Mouse (Mus musculus): ENCODE measurements around the gene Abraxas1. TPM values are rescaled to one million over a fixed set of nuclear protein-coding genes. Genes with fewer than 3 reads are reported as not detected.

Abraxas1 gene
- polyA plus RNA-seq, 1 experiment from 2014 or later: 14.9 TPM

DNA sequence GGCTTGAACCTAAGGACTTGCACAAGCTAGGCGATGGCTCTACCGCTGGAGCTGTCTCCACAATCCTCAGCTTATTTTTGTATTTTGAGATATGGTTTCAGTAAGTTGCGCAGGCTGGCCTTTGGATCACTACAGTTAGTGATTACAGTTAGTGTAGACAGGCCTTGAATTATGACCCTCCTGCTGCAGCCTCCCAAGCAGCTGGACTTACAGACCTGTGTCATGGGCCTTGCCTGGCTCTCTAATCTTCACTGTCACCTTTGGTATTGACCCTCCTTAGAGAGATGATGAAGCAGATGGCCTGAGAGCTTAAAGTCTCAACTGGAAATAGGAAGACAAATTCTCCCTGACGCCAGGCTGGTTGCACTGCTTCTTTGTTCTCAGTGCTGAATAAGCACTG is 33.2 kb upstream of the Abraxas1 start:
- Histone ChIP-seq H3K27me3 (ENCODE audit: control insufficient read depth, insufficient read depth, low read length) (0 out of 2 replicates have a peak, but pooled peaks cover 4% of the 10 kb centered on the region), H3K36me3 (replicated peaks; ENCODE audit: control insufficient read depth, insufficient read depth) (no peaks in the 10 kb centered on the region), H3K4me2 (replicated peaks) (no peak overlapping the region), H3K4me1 (replicated peaks; ENCODE audit: control insufficient read depth, insufficient read depth, low read length) (no peaks in the 10 kb centered on the region), H3K9ac (no peak overlapping the region), H3K4me3 (replicated peaks; ENCODE audit: low read length) (no peak overlapping the region), H3K27ac (no peak overlapping the region), H3K9me3 (ENCODE audit: control insufficient read depth, low read length) (no peaks in the 10 kb centered on the region)
- 89% methylated on average over 4 of the region's 4 CpGs for WGBS
- no peak for ATAC-seq (ENCODE audit: low FRiP score)
- DNase-seq (ENCODE audit: low spot score): no peak

DNA sequence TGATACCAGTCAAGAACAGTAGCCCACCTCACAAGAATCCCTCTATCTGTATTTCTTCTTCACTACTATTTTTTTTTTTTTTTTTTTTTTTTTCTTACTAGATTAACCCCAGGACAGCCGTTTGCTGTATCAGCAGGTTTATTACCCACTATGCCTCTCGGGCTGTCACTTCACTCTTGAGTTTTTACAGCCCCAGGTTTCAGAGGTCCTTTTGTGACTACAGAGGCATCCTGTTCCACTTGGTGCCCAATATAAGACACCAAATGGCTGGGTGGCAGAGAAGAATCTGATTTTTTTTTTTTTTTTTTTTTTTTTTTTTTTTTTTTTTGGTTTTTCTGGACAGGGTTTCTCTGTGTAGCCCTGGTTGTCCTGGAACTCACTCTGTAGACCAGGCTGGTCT is 26.4 kb upstream of the Abraxas1 start:
- DNase-seq (ENCODE audit: low spot score): no peak
- Histone ChIP-seq H3K27me3 (ENCODE audit: control insufficient read depth, insufficient read depth, low read length) (peaks cover 64% of the 10 kb centered on the region), H3K4me3 (replicated peaks; ENCODE audit: low read length) (peak overlapping the region; percentile 42), H3K36me3 (replicated peaks; ENCODE audit: control insufficient read depth, insufficient read depth) (no peaks in the 10 kb centered on the region), H3K9ac (peak overlapping the region; percentile 47; the same call in 1 of the 2 replicates), H3K27ac (no peak overlapping the region), H3K4me1 (replicated peaks; ENCODE audit: control insufficient read depth, insufficient read depth, low read length) (peaks cover 14% of the 10 kb centered on the region), H3K4me2 (replicated peaks) (peak overlapping the region; percentile 82), H3K9me3 (ENCODE audit: control insufficient read depth, low read length) (0 out of 2 replicates have a peak, but pooled peaks cover 1% of the 10 kb centered on the region)
- no peak for ATAC-seq (ENCODE audit: low FRiP score)
- WGBS: 17% methylated on average over 2 of the region's 2 CpGs

DNA sequence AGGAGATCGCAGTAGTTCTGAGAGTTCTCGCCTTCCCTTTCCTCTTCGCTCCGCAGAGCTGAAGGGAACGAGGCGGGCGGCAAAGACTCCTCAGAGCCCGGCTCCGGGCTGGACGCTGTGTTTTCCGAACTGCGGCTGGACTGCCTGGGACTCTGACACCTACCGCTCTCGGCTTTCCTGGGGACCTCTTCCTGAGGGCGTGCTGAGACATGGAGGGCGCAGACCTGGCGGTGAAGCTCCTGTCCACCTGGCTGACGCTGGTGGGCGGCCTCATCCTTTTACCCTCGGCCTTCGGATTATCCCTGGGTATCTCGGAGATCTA is 25.8 kb upstream of the Abraxas1 start:
- Histone ChIP-seq H3K9me3 (ENCODE audit: control insufficient read depth, low read length) (0 out of 2 replicates have a peak, but pooled peaks cover 7% of the 10 kb centered on the region), H3K4me2 (replicated peaks) (peak overlapping the region; percentile 82), H3K27ac (no peak overlapping the region), H3K9ac (peak overlapping the region; percentile 47), H3K36me3 (replicated peaks; ENCODE audit: control insufficient read depth, insufficient read depth) (no peaks in the 10 kb centered on the region), H3K4me3 (replicated peaks; ENCODE audit: low read length) (peak overlapping the region; percentile 42), H3K4me1 (replicated peaks; ENCODE audit: control insufficient read depth, insufficient read depth, low read length) (peaks cover 14% of the 10 kb centered on the region), H3K27me3 (ENCODE audit: control insufficient read depth, insufficient read depth, low read length) (peaks cover 64% of the 10 kb centered on the region)
- under 1% methylated on average over 22 of the region's 22 CpGs for WGBS
- DNase-seq (ENCODE audit: low spot score): no peak
- no peak for ATAC-seq (ENCODE audit: low FRiP score)

DNA sequence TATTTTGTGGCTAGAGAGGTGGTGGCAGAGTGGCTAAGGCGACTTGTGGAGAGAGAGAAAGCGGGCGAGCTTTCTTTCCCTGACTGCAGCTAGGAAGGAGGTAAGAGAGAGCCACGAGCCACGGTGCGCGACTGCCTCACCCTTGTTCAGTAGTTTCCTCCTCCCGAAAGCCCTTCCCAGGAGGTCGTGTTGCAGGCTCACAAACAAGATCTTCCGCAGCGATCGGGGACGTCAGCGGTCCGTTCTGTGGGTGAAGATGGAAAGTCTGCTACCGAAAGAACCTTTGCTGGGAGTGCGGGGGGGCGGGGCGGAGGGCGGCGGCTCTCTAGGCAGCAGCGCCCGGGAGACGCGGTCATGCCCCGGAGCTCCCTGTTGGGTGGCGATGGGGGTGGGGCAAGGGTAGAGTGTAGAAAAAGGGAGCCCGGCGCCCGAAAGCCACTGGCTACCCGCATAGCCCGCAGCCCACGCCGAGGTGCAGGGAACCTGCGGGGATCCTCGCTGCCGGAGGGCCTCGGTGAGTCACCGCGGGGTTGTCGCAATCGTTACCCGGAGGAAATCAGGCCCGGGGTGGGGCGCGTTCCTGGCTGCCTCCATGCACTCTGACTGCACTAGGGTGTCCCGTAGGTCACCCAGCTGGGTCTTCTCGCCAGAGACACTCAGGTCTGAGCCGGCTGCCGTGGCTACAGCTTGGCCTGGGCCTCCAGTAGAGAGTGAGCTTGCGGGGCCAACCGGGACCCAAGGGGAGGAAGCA is 25.3 kb upstream of the Abraxas1 start:
- ATAC-seq (ENCODE audit: low FRiP score) (peak; percentile 34; the same call in 1 of the 2 replicates), DNase-seq (ENCODE audit: low spot score) (no peak)
- Histone ChIP-seq H3K27me3 (ENCODE audit: control insufficient read depth, insufficient read depth, low read length) (peaks cover 64% of the 10 kb centered on the region), H3K4me3 (replicated peaks; ENCODE audit: low read length) (peak overlapping the region; percentile 42), H3K9ac (peak overlapping the region; percentile 47), H3K36me3 (replicated peaks; ENCODE audit: control insufficient read depth, insufficient read depth) (no peaks in the 10 kb centered on the region), H3K4me2 (replicated peaks) (peak overlapping the region; percentile 82), H3K4me1 (replicated peaks; ENCODE audit: control insufficient read depth, insufficient read depth, low read length) (peaks cover 14% of the 10 kb centered on the region), H3K9me3 (ENCODE audit: control insufficient read depth, low read length) (0 out of 2 replicates have a peak, but pooled peaks cover 8% of the 10 kb centered on the region), H3K27ac (no peak overlapping the region)
- under 1% methylated on average over 52 of the region's 52 CpGs for WGBS

DNA sequence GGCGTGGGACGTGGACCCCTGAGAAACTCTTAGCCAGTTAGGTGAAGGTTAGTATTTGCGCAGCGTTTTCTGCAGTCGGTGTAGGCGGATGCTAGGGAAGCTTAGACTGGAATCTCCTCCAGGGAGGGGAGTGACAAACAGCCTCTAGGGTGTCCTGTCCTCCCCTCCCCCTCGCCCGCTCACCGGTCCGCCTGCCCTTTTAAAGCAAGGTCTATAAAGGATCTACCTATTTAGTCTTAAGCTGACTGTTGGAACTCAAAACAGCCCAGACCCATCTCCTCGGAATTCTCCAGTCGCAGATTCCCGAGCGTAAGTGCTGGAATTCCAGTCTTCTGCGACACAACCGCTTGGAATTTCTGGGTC is 24.7 kb upstream of the Abraxas1 start, which contains the start of gene Gpat3:
TSS of gene Gpat3 (plus strand) at position 229 of the 363 bp plus-strand sequence.
- Histone ChIP-seq H3K4me1 (replicated peaks; ENCODE audit: control insufficient read depth, insufficient read depth, low read length) (peaks cover 14% of the 10 kb centered on the region), H3K4me3 (replicated peaks; ENCODE audit: low read length) (peak within 1 kb of the TSS; percentile 42), H3K27me3 (ENCODE audit: control insufficient read depth, insufficient read depth, low read length) (peaks cover 64% of the 10 kb centered on the region), H3K9ac (peak within 1 kb of the TSS; percentile 47), H3K36me3 (replicated peaks; ENCODE audit: control insufficient read depth, insufficient read depth) (no peaks in the 10 kb centered on the region), H3K9me3 (ENCODE audit: control insufficient read depth, low read length) (0 out of 2 replicates have a peak, but pooled peaks cover 8% of the 10 kb centered on the region), H3K4me2 (replicated peaks) (peak within 1 kb of the TSS; percentile 82), H3K27ac (no peak within 1 kb of the TSS)
- WGBS: under 1% methylated on average over 16 of the region's 16 CpGs
- DNase-seq (ENCODE audit: low spot score) (no peak), ATAC-seq (ENCODE audit: low FRiP score) (no peak)

DNA sequence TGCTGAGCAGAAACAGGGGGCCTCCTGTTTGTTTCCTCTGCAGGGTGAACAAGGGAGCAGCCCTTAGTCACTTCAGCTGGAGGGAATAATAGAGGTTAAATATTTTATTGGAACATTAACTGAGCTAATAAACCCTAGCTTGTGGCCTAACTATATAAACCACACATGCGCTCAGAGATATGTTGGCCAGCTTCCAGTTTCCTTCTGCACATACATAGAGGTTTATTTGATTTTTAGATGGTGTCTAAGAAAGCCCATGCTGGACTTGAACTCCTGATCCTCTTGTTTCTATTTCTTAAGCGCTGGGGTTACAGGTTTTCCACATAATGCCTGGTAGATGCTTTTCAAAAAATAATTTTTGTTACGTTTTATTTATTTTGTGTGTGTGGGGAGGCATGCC is 23.7 kb upstream of the Abraxas1 start:
- Histone ChIP-seq H3K9ac (no peak overlapping the region), H3K27ac (no peak overlapping the region), H3K4me3 (replicated peaks; ENCODE audit: low read length) (no peak overlapping the region), H3K4me1 (replicated peaks; ENCODE audit: control insufficient read depth, insufficient read depth, low read length) (peaks cover 14% of the 10 kb centered on the region), H3K36me3 (replicated peaks; ENCODE audit: control insufficient read depth, insufficient read depth) (no peaks in the 10 kb centered on the region), H3K4me2 (replicated peaks) (no peak overlapping the region), H3K27me3 (ENCODE audit: control insufficient read depth, insufficient read depth, low read length) (peaks cover 64% of the 10 kb centered on the region), H3K9me3 (ENCODE audit: control insufficient read depth, low read length) (0 out of 2 replicates have a peak, but pooled peaks cover 8% of the 10 kb centered on the region)
- ATAC-seq (ENCODE audit: low FRiP score) (no peak), DNase-seq (ENCODE audit: low spot score) (no peak)
- WGBS: 62% methylated on average over 3 of the region's 3 CpGs

DNA sequence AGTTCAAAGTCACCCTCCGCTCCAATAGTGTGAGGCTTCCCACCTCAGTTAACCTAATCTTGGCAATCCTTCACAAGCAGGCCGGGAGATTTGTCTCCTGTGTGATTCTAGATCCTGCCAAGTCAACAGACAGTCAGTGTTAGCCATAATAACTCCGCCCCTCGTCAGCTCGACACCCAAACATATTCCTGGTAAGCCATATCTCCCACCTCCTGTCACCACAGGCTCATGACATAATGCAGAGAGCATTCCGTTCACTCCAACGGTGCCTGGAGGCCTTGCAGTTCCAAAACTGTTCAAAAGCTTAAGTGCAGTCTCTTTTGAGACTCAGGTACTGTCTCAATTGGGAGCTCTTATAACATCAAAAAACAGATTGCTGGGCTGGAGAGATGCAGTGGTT is 17.1 kb upstream of the Abraxas1 start:
- H3K4me3 ChIP-seq (replicated peaks; ENCODE audit: low read length): no peak overlapping the region
- H3K27ac ChIP-seq: no peak overlapping the region
- DNase-seq (ENCODE audit: low spot score) (no peak), ATAC-seq (ENCODE audit: low FRiP score) (no peak)
- H3K4me1 ChIP-seq (replicated peaks; ENCODE audit: control insufficient read depth, insufficient read depth, low read length): no peaks in the 10 kb centered on the region
- H3K4me2 ChIP-seq (replicated peaks): no peak overlapping the region
- H3K9me3 ChIP-seq (ENCODE audit: control insufficient read depth, low read length): 0 out of 2 replicates have a peak, but pooled peaks cover 8% of the 10 kb centered on the region
- H3K27me3 ChIP-seq (ENCODE audit: control insufficient read depth, insufficient read depth, low read length): no peaks in the 10 kb centered on the region
- WGBS: 93% methylated on average over 7 of the region's 7 CpGs
- H3K36me3 ChIP-seq (replicated peaks; ENCODE audit: control insufficient read depth, insufficient read depth): no peaks in the 10 kb centered on the region
- H3K9ac ChIP-seq: no peak overlapping the region

DNA sequence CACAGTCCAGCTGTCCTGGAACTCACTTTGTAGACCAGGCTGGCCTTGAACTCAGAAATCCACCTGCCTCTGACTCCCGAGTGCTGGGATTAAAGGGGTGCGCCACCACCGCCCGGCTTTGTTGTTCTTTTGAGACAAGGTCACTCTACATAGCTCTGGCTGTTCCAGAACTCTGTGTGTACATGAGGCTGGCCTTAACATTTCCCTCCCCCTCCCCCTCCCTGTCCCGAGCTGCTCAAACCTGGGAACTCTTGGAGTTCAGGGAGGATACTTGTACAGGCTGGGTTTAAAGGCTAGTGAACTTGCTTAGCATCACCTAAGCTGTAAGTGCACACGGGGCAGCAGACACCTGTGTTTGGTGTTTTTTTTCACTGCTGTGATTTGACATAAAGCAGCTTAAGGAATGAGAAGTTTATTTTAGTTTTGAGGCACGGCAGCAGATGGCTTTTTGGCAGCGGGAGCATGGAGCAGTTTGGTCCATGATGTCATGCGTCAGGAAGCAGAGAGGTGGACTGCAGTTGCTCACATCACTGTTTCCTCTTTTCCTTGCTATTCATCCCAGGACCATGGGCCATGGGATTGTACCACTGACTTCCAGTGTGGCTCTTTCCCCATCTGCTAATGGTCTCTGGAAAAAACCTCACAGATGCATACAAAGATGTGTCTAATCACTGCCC is 15.2 kb upstream of the Abraxas1 start:
- Histone ChIP-seq H3K27ac (no peak overlapping the region), H3K9ac (no peak overlapping the region), H3K4me2 (replicated peaks) (no peak overlapping the region), H3K27me3 (ENCODE audit: control insufficient read depth, insufficient read depth, low read length) (no peaks in the 10 kb centered on the region), H3K9me3 (ENCODE audit: control insufficient read depth, low read length) (no peaks in the 10 kb centered on the region), H3K4me3 (replicated peaks; ENCODE audit: low read length) (no peak overlapping the region), H3K36me3 (replicated peaks; ENCODE audit: control insufficient read depth, insufficient read depth) (no peaks in the 10 kb centered on the region), H3K4me1 (replicated peaks; ENCODE audit: control insufficient read depth, insufficient read depth, low read length) (no peaks in the 10 kb centered on the region)
- WGBS: 80% methylated on average over 8 of the region's 9 CpGs
- DNase-seq (ENCODE audit: low spot score) (no peak), ATAC-seq (ENCODE audit: low FRiP score) (no peak)

DNA sequence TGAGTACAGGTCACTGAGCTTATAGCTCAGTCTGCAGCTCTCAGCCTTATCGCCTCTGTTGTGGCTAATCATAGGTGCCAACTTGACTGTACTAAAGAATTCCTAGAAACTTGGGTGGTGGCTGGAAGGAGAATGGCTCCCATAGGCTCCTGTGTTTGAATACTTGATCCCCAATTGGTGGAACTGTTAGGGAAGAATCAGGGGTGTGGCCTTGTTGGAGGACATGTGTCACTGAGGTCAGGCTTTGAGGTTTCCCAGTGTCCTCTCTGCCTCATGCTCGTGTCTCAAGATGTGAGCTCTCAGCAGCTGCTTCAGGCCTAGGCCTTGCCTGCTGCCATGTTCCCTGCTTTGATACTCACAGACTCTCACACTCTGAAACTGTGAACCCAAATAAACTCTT is 13.1 kb upstream of the Abraxas1 start:
- Histone ChIP-seq H3K27ac (no peak overlapping the region), H3K9me3 (ENCODE audit: control insufficient read depth, low read length) (no peaks in the 10 kb centered on the region), H3K4me2 (replicated peaks) (no peak overlapping the region), H3K36me3 (replicated peaks; ENCODE audit: control insufficient read depth, insufficient read depth) (no peaks in the 10 kb centered on the region), H3K4me1 (replicated peaks; ENCODE audit: control insufficient read depth, insufficient read depth, low read length) (no peaks in the 10 kb centered on the region), H3K4me3 (replicated peaks; ENCODE audit: low read length) (no peak overlapping the region), H3K9ac (no peak overlapping the region), H3K27me3 (ENCODE audit: control insufficient read depth, insufficient read depth, low read length) (no peaks in the 10 kb centered on the region)
- 88% methylated on average over 2 of the region's 2 CpGs for WGBS
- no peak for ATAC-seq (ENCODE audit: low FRiP score)
- no peak for DNase-seq (ENCODE audit: low spot score)
